Mouse (Mus musculus) gastrocnemius, postnatal 25 days (tissue): Measurements from ENCODE around the gene Pdzd7. TPM values are rescaled to one million over a fixed set of nuclear protein-coding genes. Genes with fewer than 3 reads are reported as not detected.

Source experiments
- DNase-seq: peaks from one replicate; pipeline ENCODE4 v3.0.0; 2022
- total RNA-seq, 2 experiments: library from RNA; stranded (reverse); gene quantifications; 1 replicate in 1 of 2; 2 replicates in 1 of 2; pipeline ENCODE4 v1.2.3; 2021

Gene Pdzd7
- total RNA-seq, 2 experiments from 2014 or later: 5.4 to 5.9 TPM

- peak; percentile 69 for DNase-seq
Observed at GRCm38 (mm10) chr19:45030746-45031693, 14.5 kb downstream of the Pdzd7 start.

- DNase-seq: peak; percentile 58
Observed at GRCm38 (mm10) chr19:45030111-45030510, 15.4 kb downstream of the Pdzd7 start.

- no peak for DNase-seq
Observed at GRCm38 (mm10) chr19:45029571-45029970, 15.9 kb downstream of the Pdzd7 start.

- no peak for DNase-seq
Observed at GRCm38 (mm10) chr19:45028746-45029145, 16.8 kb downstream of the Pdzd7 start.

GRCm38 (mm10) chr19:45027848-45028247 lies 17.7 kb downstream of the Pdzd7 start:
- DNase-seq: no peak

GRCm38 (mm10) chr19:45026958-45027670 lies 18.4 kb downstream of the Pdzd7 start:
- DNase-seq: peak; percentile 69

GRCm38 (mm10) chr19:45025937-45026568 lies 19.5 kb downstream of the Pdzd7 start:
- no peak for DNase-seq

GRCm38 (mm10) chr19:45024775-45025174 lies 20.7 kb downstream of the Pdzd7 start:
- DNase-seq: no peak

GRCm38 (mm10) chr19:45023993-45024392 lies 21.5 kb downstream of the Pdzd7 start:
- no peak for DNase-seq

GRCm38 (mm10) chr19:45021362-45021761 lies 24.2 kb downstream of the Pdzd7 start:
- DNase-seq: no peak

GRCm38 (mm10) chr19:45020348-45020747 lies 25.2 kb downstream of the Pdzd7 start:
- peak; percentile 77 for DNase-seq

GRCm38 (mm10) chr19:45018351-45018831 lies 27.1 kb downstream of the Pdzd7 start:
- DNase-seq: no peak

- DNase-seq: peak; percentile 91
Observed at GRCm38 (mm10) chr19:45017909-45018308, 27.6 kb downstream of the Pdzd7 start.

- DNase-seq: peak; percentile 92
Observed at GRCm38 (mm10) chr19:45017216-45017771, 28.2 kb downstream of the Pdzd7 start.

GRCm38 (mm10) chr19:45016341-45017215 lies 28.9 kb downstream of the Pdzd7 start:
- peak; percentile 84 for DNase-seq

GRCm38 (mm10) chr19:45015518-45016281 lies 29.8 kb downstream of the Pdzd7 start:
- DNase-seq: peak; percentile 70

- peak; percentile 76 for DNase-seq
Observed at GRCm38 (mm10) chr19:45014981-45015402, 30.5 kb downstream of the Pdzd7 start.

GRCm38 (mm10) chr19:45014335-45014971 lies 31.1 kb downstream of the Pdzd7 start, which contains the start of gene Lzts2:
Gene Lzts2 (plus strand): TSS chr19:45014414.
- no peak for DNase-seq

- DNase-seq: no peak
Observed at GRCm38 (mm10) chr19:45013581-45014225, 31.8 kb downstream of the Pdzd7 start.
